Mouse (Mus musculus) G1E (cell line): Measurements from ENCODE around the gene Cd200r3.

Experiments
- CTCF ChIP-seq: IDR thresholded peaks from 2 replicates; pipeline ENCODE4 v1.5.1; 2012; ENCODE audit warnings: low read depth, low read length, inconsistent platforms, mixed read lengths
- GATA1 ChIP-seq: IDR thresholded peaks from 2 replicates; pipeline ENCODE4 v1.6.1; 2012; ENCODE audit warnings: borderline replicate concordance, low read length, inconsistent platforms, mixed read lengths
- GATA2 ChIP-seq: IDR thresholded peaks from 2 replicates; pipeline ENCODE4 v1.6.1; 2012; ENCODE audit warnings: low read depth, low read length, inconsistent platforms, borderline replicate concordance
- POLR2AphosphoS5 ChIP-seq: IDR thresholded peaks from 2 replicates; pipeline ENCODE4 v1.6.1; 2012; ENCODE audit warnings: low read depth, low read length, inconsistent platforms; ENCODE audit not compliant: insufficient replicate concordance
- TAL1 ChIP-seq: conservative IDR thresholded peaks from 2 replicates; pipeline ENCODE4 v1.6.1; 2012; ENCODE audit warnings: low read depth, low read length, inconsistent platforms, mixed read lengths

DNA sequence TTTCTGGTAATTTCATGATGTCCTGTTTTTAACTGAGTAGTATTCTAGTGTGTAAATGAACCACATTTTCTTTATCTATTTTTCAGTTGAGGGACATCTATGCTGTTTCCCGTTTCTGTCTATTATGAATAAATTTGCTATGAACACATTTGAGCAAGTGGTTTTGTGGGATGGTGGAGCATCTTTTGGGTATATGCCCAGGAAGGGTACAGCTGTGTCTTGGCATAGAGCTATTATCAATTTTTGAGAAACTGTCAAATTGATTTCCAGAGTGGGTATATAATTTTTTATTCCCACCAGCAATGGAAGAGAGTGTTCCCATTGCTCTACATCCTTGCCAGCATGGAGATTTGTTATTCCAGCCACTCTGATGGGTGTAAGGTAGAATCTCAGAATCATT, 11.5 kb upstream of the Cd200r3 start:
- TF ChIP-seq CTCF (no peak), GATA2 (no peak), TAL1 (no peak), POLR2AphosphoS5 (no peak), GATA1 (no peak)
